Mouse (Mus musculus): ENCODE data around the gene Defa37.
"Not testable (repeated sequence)": the region's sequence is repeated elsewhere in the genome, so short reads cannot be mapped to it uniquely, and the experiment has no call there.

Defa37 gene

GRCm38 (mm10) chr8:21565086-21565485, at the start of gene Defa37:
Gene Defa37, plus strand, starts transcription at chr8:21565386.
- not testable (repeated sequence) for DNase-seq (ENCODE audit: low spot score)

DNA sequence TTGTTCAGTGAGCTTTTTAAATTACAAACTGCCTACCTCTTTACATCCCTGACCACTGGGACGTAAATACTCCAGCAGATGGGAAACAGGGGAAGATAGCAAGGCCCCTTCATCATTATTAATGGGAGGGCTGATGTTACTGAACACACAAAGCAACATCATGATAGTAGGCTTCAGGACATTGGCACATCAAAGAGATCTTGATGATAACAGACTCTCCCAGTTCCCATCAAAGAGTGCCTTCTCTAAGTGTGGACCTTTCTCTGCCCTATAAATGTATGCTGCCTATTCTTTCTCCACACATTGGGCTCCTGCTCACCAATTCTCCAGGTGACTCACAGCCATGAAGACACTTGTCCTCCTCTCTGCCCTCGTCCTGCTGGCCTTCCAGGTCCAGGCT, 36.5 kb upstream of the Defa37 start, which contains the start of gene Defa32:
Defa32 (plus strand) TSS at position 301 of the 400 bp plus-strand sequence.
- not testable (repeated sequence) for DNase-seq (ENCODE audit: low spot score)

DNA sequence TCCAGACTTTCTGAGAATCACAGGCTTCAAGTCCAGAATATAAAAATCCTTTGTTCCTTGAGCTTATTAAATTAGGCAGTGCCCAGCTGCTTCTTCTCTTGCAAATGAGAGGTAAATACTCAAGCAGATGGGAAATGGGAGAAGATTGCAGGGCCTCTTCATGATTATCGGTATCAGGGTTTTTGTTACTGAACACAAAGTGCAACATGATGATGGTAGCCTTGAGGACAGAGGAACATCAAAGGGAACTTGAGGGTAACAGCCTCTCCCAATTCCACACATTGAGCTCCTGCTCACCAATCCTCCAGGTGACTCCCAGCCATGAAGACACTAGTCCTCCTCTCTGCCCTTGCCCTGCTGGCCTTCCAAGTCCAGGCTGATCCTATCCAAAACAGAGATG, 17.5 kb downstream of the Defa37 start, which contains the start of gene Defa28:
Defa28 (plus strand) TSS at position 301 of the 400 bp plus-strand sequence.
- not testable (repeated sequence) for DNase-seq (ENCODE audit: low spot score)

GRCm38 (mm10) chr8:21594408-21594807, 29.2 kb downstream of the Defa37 start, which contains the start of gene Gm7861:
Gene Gm7861, minus strand, starts transcription at chr8:21594508.
- not testable (repeated sequence) for DNase-seq (ENCODE audit: low spot score)

All from layer of hippocampus, adult 9-10 months (tissue).